Mouse (Mus musculus) embryo, embryonic 11 days (tissue): Measurements from ENCODE around the gene Prex1.
A peak's percentile ranks its signal among the peaks of the same experiment; 100 is the strongest.

Experiments used
- DNase-seq: peaks from one replicate; pipeline ENCODE4 v3.0.0-alpha.2; 2015

The Prex1 gene

DNA sequence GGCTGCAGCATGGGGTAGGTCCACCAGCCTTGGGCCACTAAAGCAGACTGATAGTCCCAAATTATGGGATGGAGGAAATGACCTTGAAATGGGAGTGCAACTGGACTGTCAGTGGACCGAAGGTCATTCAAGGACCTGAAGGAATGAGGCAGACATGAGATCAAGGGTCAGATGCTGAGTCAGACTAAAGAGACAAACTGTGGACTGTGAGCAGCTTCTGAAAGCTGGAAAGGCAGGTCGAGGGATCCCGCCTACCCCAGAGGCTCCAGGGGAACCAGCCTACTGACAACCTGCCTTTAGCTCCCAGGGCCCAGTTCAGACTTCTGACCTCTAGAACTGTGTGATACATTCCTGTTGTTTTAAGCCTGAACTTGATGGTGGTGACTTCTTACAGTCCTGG lies 55.3 kb downstream of the Prex1 start:
- no peak for DNase-seq

DNA sequence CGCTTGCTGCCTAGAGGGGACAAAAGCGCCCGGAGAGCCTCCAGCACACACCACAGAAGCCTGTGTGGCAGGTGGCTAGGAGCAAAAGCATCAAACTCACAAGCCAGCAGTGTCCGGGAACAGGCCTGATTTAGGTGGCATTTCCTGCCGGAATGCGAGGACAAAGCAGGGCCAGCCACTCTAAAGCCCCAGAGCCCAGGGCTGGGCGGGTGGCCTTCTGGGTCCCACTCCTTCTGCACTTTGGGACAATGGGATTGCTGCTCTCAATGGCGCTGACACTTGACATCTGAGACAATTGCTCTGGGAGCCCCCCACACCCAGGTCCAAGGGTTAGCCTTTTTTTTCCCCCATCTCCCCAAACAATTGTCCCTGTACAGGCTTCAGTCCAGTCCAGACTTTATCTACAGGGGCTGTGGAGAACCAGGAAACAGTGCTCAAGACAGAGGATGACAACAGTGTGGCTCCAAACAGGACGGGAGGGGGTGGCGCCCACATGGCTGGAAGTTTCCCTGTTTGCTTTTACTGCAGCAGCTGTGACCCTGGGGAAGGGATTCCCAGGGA lies 56.1 kb downstream of the Prex1 start:
- DNase-seq: peak; percentile 69

DNA sequence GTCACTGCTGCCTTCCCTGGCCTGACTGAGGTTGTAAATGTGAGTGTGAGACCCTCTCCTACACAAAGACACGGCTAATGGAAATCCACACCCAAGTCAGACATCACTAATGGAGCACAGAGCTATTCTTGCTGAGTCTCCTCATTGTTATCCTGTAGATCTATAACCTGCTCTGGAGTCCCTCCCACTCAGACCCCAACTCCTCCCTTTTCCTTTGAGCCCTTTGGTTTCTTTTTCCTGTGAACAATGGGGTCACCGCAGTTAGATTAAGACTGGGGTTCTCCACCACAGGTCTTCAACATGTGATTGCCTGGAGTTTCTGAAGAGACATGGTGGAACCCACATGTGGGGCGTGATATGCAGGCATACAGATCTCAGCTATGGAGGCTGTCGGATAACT lies 57.0 kb downstream of the Prex1 start:
- DNase-seq: peak; percentile 68

DNA sequence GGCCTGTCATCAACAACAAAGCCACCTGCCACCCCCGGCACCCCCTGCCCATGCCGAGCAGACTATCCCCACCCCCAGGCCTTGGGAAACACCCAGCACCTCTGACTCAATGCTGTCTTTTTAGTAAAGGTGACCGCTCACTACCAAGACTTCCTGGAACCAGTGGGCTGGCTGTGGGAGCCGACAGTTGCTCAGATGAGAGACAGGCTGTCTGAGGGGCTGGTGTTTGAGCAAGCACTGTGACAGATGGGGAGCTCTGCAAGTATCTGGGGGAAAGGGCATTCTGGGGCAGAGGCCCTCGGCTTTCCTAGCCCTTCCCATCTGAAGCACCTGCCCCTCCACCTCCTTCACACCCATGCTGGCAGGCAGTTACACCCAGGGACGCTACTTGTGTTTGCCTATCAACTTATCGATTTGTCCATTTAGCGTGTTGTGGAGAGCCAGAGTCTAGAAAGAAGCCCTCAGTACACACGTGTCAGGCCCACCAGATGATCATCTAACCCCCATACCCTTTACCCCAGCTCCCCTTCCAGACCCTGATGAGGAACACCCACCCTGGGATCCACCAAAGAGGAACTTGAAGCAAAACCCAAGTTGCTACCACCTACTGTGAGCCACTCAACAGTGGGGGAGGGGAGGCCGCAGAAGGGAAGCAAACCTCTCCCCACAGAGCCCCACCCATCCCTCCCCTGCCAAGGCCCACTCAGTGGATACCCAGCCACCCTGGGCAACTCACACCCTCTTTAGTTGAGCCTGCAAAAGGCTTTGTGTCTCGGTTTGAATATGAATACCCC lies 57.7 kb downstream of the Prex1 start:
- no peak for DNase-seq

DNA sequence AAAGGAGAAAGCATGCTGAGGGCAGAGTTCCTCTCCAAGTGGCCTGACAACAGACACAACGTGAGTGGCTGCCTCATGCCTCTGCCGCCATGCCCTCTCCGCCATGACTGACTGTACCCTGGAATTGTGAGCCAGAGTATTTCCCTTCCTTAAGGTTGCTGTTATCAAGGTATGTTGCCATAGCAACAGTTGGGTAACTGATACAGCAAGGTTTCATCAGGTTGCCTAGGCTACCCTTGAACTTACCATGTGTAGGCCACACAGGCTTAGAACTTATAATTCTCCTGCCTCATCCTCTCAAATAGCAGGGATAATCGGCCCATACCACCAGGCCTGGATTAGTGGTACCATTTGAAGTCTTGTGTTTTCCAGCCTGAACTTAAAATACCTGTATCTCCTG lies 58.3 kb downstream of the Prex1 start:
- DNase-seq: no peak

DNA sequence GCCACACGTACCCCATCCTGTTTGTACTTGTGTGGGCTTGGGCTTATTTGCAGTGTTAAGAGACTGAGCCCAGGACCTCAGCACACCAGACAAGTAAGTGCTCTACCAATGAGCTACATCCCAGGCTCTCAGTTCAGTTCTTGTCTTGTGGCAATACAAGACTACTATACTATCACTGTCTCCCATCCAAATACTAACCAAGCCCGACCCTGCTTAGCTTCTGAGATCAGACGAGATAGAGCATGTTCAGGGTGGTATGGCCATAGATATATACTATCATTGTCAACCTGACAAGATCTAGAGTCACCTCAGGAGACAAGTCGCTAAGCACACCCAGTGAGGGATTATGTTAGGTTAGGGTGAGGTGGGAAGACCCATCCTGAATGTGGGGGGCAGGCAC lies 58.8 kb downstream of the Prex1 start:
- no peak for DNase-seq

DNA sequence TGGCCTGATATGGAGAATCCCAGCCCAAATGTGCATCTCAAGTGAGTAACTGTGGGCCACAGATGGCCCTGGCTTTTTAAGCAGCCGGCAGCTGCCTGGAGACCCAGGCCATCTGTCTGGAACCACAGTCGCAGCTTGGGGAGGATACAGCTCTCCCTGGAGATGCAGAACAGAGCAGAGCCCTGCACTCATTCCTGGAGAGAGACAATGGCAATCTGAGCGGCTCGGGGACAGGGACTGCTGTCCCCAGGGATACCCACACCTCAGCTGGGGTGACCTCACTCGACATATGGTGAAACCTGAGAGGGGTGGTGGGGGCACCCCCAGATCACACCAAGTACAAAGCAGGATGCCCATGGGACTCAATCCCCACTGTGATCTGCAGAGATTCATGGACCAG lies 60.1 kb downstream of the Prex1 start:
- peak; percentile 55 for DNase-seq

DNA sequence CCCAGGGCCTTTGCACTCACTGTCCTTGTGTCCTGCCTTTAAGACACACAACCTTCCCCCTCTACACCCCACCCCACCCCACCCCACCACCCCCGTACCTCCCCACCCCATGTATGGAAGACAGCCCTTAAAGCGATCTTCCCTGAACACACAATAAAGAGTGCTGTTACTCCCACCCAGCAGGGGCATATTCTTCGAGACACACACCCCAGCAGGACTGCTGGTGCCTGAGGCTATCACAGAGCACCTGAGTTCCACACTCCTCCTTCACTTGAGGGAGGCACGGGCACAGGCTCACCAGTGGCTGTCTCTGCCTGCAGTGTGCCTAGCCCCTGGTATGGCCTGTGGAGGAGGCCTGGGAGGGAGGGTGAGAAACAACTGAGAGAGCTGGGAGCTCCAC lies 61.0 kb downstream of the Prex1 start:
- DNase-seq: no peak

DNA sequence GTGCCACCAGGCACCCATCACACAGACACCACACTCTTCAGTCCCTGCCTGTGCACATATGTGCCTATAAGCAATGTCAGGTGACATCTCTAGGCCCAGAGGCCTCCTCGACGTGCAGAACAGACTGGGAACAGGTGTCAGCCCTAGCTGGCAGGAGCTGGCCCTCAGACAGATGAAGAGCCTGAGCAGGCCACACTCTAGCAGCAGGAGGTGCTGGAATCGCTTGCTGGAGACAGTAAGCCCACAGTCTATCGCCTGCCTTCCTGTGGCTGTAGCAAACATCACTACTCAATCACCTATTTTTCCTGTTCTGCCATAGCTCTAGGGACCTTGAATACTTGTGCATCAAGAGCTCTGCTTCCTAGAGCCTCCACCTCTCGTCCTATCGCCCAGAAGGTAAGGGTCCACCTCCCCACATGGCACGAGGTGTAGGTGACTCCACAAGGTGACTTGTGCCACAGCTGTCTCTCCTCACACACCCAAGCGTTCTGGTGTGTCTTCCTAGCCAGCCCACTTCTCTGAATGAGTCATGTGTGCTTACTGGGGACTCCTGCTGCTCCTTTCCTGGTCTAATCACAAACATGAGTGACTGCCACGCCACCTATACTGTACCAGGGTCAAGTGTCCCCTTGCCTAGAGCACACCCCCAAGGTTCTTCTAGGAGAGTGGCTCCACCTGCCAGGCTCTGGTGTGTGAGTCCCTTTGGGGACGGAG lies 62.2 kb downstream of the Prex1 start:
- DNase-seq: no peak

DNA sequence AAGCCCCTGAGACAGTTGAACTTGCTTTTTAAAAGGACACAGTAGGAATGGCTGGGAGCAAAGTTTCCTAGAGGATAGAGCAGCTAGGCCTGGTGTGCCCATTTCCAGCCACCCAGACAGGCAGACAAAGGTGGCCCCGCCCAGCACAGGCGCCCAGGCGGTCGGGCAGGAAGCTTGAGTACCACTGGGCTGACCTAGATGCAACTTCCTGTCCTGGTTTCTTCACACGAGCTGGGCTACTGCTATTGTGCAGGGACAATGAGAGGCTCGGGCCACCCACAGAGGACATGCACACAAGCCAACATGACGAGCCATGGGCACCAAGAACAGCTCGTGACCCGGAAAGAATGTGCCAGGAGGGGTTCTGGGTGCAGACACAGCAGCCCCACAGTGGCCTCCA lies 63.2 kb downstream of the Prex1 start:
- DNase-seq: no peak

DNA sequence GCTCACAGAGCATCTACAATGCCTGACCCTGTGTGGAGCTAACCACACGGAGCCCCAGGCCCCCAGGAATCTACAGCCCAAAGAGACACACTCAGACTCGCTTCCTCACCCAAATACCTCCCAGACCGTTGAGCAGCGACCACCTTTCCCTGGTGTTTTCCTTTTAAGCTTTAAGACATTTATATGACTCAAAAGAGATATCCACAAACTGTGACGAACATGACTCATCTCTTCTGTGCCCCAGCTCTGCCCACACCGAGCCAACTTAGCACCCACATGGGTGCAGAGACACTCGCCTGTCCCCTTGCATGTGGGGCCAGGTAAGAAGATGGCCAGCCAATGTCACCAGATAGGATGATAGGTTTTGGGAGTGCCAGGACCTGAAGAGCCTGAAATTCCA lies 66.4 kb downstream of the Prex1 start:
- no peak for DNase-seq

DNA sequence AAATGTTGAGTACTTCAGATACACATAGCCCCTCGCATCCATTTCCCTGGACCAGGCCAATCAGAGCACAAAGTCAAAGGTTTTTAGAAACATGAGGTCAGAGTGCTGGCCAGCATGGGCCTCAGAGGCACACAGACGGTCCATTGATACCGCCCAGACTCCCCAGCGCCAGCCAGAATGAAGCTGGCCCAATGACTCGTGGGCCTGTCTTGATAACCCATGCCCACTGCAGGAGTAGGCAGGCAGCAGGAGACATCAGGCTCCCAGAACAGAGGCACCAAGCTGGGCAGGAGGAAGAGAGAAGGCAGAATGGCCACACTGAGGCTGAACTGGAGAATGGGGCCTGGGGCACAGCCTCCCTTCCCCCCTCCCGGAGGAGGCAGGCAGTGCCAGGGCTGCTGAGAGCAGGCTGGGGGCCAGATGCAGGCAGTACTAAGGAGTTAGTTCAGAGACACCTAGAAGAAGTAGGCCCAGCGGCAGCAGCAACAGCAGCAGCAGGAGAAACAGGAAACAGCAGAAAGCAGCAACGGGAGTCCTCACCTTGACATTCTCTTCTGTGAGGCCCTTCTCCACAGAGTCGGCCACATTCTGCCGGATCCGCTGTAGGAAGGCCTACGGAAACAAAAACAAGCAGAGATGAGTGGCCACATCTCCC lies 67.1 kb downstream of the Prex1 start:
- no peak for DNase-seq

DNA sequence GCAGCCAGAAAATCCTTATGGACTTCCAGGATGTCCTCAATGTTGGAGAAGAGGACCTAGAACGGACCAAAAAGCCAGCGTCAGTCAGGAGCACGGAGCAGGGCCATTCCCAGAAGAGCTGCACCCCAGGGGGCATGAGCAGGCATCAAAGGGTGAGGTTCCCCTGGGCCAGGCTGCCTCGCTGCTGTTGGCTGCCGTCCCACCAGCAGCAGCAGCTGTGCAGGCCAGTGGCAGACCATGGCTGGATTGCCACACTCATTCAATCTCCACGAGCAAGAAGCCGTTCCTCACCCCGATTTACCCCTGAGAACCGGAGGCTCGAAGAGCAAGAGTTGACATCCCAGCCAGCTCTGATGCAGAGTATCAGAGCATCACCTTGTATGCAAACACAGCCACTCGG lies 68.8 kb downstream of the Prex1 start:
- DNase-seq: no peak

DNA sequence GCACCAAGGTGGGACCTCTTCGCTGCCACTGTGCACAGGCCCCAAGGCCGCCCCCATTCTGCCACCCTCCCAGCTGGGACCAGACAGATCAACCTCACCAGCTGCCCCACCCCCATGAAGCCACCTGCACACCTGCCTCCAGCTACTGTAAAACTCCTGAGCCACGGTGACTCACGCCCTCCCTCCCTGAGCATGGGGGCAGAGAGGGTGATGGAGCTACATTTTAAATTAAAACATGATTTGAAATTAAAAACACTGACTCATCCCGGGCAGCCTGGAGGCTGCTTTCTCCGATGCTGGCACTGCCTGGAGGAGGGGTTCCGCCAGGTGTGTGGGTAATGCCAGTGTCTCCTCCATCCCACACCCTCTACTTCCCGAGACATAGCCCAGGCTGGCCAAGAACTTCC lies 71.0 kb downstream of the Prex1 start:
- DNase-seq: no peak

DNA sequence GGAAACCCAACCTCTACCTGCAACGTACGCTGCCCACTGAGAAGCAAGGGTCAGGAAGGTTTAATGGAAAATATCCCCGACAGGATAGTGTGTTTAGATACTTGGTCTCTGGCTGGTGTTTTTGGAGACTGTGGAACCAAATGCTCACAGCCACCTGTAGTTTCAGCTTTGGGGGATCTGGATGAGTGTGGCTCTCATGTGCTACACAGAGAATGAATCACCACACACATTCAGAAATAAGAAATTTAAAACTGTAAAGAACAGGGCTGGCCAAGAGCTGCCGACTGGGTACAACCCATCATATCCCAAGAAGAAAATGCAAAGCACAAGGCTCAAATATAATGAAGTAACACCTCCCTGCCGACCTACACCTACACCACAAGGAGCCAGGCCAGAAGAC lies 73.9 kb downstream of the Prex1 start:
- DNase-seq: no peak

DNA sequence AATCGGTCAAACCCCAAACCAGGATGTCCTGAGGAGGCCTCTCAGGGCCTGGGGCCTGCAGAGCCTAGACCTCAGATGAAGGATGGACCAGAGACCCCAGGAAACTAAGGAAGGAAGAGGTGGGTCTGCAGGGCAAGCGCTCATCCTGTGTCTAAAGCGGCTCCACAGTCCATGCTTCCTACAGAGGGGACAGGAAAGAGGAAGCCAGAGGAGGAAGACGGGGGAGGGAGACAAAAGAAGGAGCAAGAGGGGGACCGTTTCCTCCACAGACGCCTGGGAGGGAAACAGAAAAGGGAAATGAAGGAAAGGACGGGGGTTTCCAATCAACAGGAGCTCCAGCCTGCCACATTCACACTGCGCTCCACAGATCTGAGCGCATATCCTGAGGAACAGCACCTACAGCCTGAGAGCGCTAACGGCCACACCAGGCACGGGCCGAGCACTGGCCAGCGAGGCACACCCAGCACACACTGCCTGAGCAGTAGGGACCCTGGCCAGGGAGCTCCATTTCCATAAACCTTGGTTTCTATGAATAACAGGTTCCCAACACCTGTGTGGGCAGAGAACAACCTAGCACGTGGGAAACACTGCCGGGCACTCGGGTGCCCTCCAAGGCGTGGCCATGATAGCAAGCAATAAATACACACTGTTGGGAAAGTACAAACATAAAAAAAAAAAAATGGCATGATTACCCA lies 74.5 kb downstream of the Prex1 start:
- no peak for DNase-seq

DNA sequence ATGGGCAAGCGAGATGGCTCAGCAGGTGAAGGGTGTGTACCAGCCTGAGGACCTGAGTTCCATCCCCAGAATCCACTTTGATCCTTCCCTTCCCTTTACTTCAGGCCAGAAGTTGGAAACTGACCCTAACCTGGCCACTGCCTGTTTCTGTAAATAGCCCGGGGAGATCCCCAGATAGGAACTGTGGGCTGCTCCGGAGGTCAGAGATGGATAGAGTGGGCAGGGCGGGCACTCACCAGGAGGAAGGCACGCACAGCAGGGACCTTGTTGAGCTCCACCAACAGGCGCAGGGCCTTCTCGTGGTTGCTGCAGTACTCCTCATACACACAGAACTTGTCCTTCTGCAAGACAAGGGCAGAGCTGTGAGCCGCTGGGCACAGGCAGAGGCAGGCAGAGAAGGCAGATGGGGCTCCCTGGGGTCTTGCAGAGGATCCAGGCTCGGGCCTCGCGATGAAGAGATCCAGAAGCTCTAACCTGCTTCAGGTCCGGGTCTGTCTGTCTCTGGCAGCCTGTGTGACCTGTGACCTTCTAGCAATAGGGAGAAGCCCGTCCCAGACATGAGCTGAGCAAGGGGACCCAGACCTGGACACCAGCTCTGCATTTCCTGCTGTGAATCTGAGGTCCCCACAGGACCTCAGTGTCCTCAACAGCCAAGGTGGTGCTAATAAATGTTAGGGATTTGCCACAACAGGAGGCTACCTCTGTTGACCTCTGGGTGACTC lies 75.4 kb downstream of the Prex1 start:
- no peak for DNase-seq

DNA sequence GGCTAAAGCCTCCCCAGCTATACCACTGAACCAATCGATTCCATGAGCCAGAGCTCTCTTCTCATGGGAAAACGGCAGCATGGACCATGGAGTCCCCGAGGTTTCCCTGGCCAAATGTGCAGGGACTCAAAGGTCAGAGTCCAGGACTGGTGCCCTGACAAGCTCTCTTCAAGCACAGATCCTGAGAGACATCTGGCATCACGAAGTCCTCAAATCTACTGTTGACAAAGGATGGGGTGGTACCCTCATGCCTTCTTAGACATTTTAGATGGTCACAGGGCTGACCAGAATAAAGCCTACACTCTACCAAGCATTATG lies 76.0 kb downstream of the Prex1 start:
- no peak for DNase-seq

DNA sequence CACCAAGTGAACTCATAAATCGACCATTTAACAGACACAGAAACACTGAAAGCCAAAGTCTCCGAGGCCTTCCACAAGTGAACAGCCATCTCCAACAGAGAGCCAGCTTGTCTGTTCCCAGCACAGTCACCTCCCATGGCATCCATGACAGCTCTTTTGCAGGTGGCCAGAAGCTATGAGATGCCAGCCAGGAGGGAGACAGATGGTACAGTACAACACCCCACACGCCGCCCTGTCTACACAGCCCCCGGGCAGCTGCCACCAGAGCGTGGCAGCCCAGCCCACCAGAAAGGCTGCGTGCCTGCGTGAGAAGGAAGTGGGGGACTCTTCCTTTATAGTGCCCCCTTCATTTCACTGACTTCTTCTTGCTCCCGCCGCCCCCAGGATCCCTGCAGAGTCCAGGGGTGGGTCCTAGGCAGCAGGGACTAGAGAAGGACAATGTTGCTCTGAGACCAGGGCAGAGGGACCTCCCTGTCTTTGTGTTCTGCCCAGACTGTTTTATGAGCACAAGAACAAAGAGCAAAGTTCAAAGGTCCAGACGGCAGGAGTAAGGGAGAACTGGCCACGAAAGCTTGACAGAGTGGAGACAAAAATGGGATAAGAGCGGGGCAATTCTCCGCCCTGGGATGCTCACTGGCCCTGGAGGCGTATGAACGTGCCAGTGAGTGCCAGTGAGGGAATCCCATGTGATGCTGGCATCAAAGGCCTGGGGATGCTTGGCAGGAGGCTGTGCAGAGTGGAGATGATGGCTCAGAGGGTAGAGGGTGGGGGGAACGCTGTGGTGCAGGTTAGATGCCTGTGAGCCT lies 76.6 kb downstream of the Prex1 start:
- DNase-seq: peak; percentile 34

DNA sequence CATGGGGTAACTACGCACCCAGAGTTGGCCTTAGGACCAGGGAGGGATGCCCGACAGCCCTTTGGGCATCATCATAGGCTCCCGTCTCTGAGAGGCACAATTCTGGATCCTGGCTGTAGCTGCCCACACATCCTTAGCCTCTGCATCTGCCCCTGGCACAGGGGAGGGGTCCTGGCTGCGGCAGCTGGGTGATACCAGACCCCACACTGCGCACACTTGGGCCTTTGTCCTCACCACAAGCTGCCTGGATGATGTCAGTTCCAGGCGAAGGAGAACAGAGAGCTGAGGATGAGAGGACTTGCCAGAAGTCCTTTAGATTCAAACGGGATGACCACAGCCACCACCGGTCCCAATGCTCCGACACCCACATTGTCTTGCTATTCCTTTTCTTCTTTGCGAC lies 78.1 kb downstream of the Prex1 start:
- DNase-seq: no peak

DNA sequence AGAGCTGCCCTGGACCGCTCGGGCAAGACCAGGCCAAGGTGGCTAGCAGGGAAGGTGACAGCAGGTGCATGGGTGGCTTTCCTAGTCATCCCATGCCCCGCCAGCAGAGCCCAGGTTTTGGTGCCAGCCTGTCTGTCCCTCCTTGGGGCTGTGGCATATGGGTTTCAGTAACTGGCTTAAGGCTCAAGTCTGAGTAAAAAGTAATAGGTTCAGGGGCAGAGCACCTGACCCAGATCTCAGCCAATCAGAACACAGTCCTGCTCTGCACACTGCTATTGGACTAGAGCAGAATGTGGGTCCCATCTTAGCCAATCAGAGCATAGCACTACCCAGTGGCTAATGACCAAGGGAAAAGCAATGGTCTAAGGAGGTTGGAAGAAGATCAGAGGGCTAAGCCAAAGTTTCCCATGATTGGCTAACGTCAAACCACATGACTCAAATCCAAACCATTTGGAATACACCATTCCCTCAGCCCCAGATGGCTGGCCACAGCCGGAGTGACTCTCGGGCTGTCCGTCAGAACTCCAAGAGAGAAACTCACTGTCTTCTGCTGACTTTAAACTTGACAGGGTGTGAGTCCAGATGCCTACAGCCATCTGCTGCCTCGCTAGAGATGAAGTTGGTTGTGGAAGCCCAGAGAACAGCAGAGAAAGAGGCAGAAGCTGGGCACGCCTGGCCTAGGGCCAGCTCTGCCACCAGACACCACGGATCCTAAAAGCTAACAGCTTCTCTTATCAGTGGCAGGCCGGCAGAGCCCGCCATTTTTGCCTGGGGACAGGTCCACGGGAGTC lies 80.9 kb downstream of the Prex1 start:
- DNase-seq: no peak
